Mouse (Mus musculus): ENCODE measurements around the gene Igf2r.

Igf2r gene

GRCm38 (mm10) chr17:12769380-12769921, at the start of gene Igf2r:
Igf2r (minus strand) TSS chr17:12769664.
- peak; percentile 88 for DNase-seq

- DNase-seq, result no peak
Measured at GRCm38 (mm10) chr17:12815885-12816284, 46.4 kb upstream of the Igf2r start.

- DNase-seq, result no peak
Measured at GRCm38 (mm10) chr17:12814502-12814901, 45.0 kb upstream of the Igf2r start.

GRCm38 (mm10) chr17:12810973-12811303, 41.5 kb upstream of the Igf2r start:
- DNase-seq, result no peak

- DNase-seq, result peak; percentile 82
Measured at GRCm38 (mm10) chr17:12810103-12810972, 40.9 kb upstream of the Igf2r start.

GRCm38 (mm10) chr17:12808851-12809250, 39.4 kb upstream of the Igf2r start:
- DNase-seq, result no peak

GRCm38 (mm10) chr17:12804584-12805445, 35.4 kb upstream of the Igf2r start:
- no peak for DNase-seq

- DNase-seq, result peak; percentile 45
Measured at GRCm38 (mm10) chr17:12801861-12802540, 32.5 kb upstream of the Igf2r start.

- DNase-seq, result peak; percentile 26
Measured at GRCm38 (mm10) chr17:12799368-12800275, 30.2 kb upstream of the Igf2r start.

- DNase-seq, result no peak
Measured at GRCm38 (mm10) chr17:12798571-12798970, 29.1 kb upstream of the Igf2r start.

- DNase-seq, result no peak
Measured at GRCm38 (mm10) chr17:12797427-12798029, 28.1 kb upstream of the Igf2r start.

GRCm38 (mm10) chr17:12796633-12797032, 27.2 kb upstream of the Igf2r start:
- no peak for DNase-seq

- DNase-seq, result peak; percentile 80
Measured at GRCm38 (mm10) chr17:12793660-12794406, 24.4 kb upstream of the Igf2r start.

GRCm38 (mm10) chr17:12792422-12793206, 23.1 kb upstream of the Igf2r start:
- peak; percentile 82 for DNase-seq

- peak; percentile 44 for DNase-seq
Measured at GRCm38 (mm10) chr17:12791420-12791819, 22.0 kb upstream of the Igf2r start.

- no peak for DNase-seq
Measured at GRCm38 (mm10) chr17:12791079-12791406, 21.6 kb upstream of the Igf2r start.

GRCm38 (mm10) chr17:12790353-12791078, 21.1 kb upstream of the Igf2r start:
- no peak for DNase-seq

- DNase-seq, result no peak
Measured at GRCm38 (mm10) chr17:12782861-12783847, 13.7 kb upstream of the Igf2r start.

All from kidney, postnatal 14 days (tissue).